Mouse (Mus musculus): ENCODE data around the gene Lamb3.
A peak's percentile ranks its signal among the peaks of the same experiment; 100 is the strongest.

- TF ChIP-seq EP300 (optimal IDR thresholded peaks at IDR 0.05) (no peak), CTCF (IDR thresholded peaks at IDR 0.05; ENCODE audit: low read depth) (peak; percentile 77)
Observed at GRCm38 (mm10) chr1:193272916-193273601, 65.6 kb downstream of the Lamb3 start, which contains the start of gene G0s2.
